Mouse (Mus musculus): Measurements from ENCODE around the gene Nol3.

DNA sequence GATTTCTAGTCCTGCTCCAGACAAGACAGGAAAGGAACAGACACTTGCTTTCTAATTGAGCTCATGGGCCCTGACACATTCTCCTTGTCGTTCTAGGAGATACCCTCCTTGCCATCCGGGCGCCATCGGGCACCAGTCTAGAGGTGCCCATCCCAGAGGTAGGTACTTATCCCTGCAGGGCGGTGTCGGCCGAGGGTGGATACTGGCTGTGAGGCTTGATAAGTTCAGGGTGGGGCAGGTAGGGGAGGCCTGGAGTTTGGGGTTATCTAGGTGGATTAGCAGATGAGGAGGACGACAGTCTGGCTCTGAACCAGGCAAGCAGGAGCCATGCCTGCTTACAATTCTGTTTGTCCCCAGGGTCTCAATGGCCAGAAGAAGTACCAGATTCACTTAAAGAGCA lies 24.0 kb downstream of the Nol3 start:
- TF ChIP-seq CTCF (IDR thresholded peaks at IDR 0.05; ENCODE audit: low read depth, low read length) (no peak), EP300 (IDR thresholded peaks at IDR 0.05; ENCODE audit: insufficient read depth, low read depth, low read length) (no peak)

All from ES-Bruce4 (cell line).